8 mouse cellular contexts compared by ENCODE assay signal in genomic region chr15:3433281-3433680, GRCm38 (mm10).
DNase-seq lines count a peak whose midpoint lies in the region; ATAC-seq and TF ChIP-seq lines count a peak whose summit lies in the region.

No protein-coding gene starts in this region.

- no peak overlapping the region for H3K4me2 ChIP-seq in neural tube, embryonic 11.5 days (ENCODE audit: low read depth)
- no peak overlapping the region for H3K4me2 ChIP-seq in liver, embryonic 11.5 days
- H3K4me2 ChIP-seq in stomach, postnatal 0 days (replicated peaks; ENCODE audit: low read depth), result peak overlapping the region; percentile 26; the same call in 1 of the 2 replicates
- H3K4me2 ChIP-seq in forebrain, embryonic 14.5 days (ENCODE audit: low read length), result no peak overlapping the region

- no peak for ATAC-seq in neural tube, embryonic 11.5 days (ENCODE audit: insufficient read depth, low FRiP score, low TSS enrichment)
- ATAC-seq in liver, embryonic 11.5 days (replicated peaks; ENCODE audit: low FRiP score), result peak; percentile 62; the same call in 1 of the 2 replicates
- ATAC-seq in stomach, postnatal 0 days (ENCODE audit: low FRiP score, low TSS enrichment), result peak; percentile 76; the same call in 1 of the 2 replicates
- ATAC-seq in forebrain, embryonic 14.5 days, result no peak

- no peaks in the 10 kb centered on the region for H3K4me1 ChIP-seq in neural tube, embryonic 11.5 days (ENCODE audit: control insufficient read depth, insufficient read depth, low read length)
- no peaks in the 10 kb centered on the region for H3K4me1 ChIP-seq in liver, embryonic 11.5 days (replicated peaks; ENCODE audit: control insufficient read depth, insufficient read depth, low read length)
- no peaks in the 10 kb centered on the region; the same call in 1 of the 2 replicates for H3K4me1 ChIP-seq in stomach, postnatal 0 days (replicated peaks; ENCODE audit: control insufficient read depth, insufficient read depth)
- H3K4me1 ChIP-seq in hindbrain, embryonic 10.5 days (replicated peaks), result no peaks in the 10 kb centered on the region
- H3K4me1 ChIP-seq in forebrain, embryonic 14.5 days (ENCODE audit: control insufficient read depth, insufficient read depth, low read length), result no peaks in the 10 kb centered on the region

- no peak overlapping the region for H3K27ac ChIP-seq in neural tube, embryonic 11.5 days (ENCODE audit: low read depth, low read length)
- no peak overlapping the region; the same call in 1 of the 2 replicates for H3K27ac ChIP-seq in liver, embryonic 11.5 days (ENCODE audit: low read depth, low read length)
- peak overlapping the region; percentile 50 for H3K27ac ChIP-seq in stomach, postnatal 0 days (replicated peaks)
- no peak overlapping the region for H3K27ac ChIP-seq in hindbrain, embryonic 10.5 days
- no peak overlapping the region for H3K27ac ChIP-seq in forebrain, embryonic 14.5 days (ENCODE audit: low read depth, low read length)

- no peak for TF ChIP-seq CTCF in stomach, postnatal 0 days (IDR thresholded peaks at IDR 0.05; ENCODE audit: low read depth)

- no peak for TF ChIP-seq EP300 in stomach, postnatal 0 days (optimal IDR thresholded peaks at IDR 0.05)

- no peaks in the 10 kb centered on the region for H3K9me3 ChIP-seq in neural tube, embryonic 11.5 days (ENCODE audit: control insufficient read depth, low read length)
- no peaks in the 10 kb centered on the region for H3K9me3 ChIP-seq in liver, embryonic 11.5 days (ENCODE audit: control insufficient read depth, low read length)
- H3K9me3 ChIP-seq in stomach, postnatal 0 days (ENCODE audit: control insufficient read depth, low read length), result no peaks in the 10 kb centered on the region
- H3K9me3 ChIP-seq in hindbrain, embryonic 10.5 days, result no peaks in the 10 kb centered on the region
- no peaks in the 10 kb centered on the region for H3K9me3 ChIP-seq in forebrain, embryonic 14.5 days (replicated peaks; ENCODE audit: control insufficient read depth, low read length)

- no peak overlapping the region for H3K4me3 ChIP-seq in neural tube, embryonic 11.5 days (ENCODE audit: low read depth, low read length)
- no peak overlapping the region for H3K4me3 ChIP-seq in liver, embryonic 11.5 days (ENCODE audit: low read depth, low read length)
- no peak overlapping the region for H3K4me3 ChIP-seq in stomach, postnatal 0 days (ENCODE audit: low read depth, low read length)
- H3K4me3 ChIP-seq in hindbrain, embryonic 10.5 days, result no peak overlapping the region
- no peak overlapping the region for H3K4me3 ChIP-seq in forebrain, embryonic 14.5 days (ENCODE audit: low read depth, low read length)

- WGBS in neural tube, embryonic 11.5 days, result 64% methylated on average over 7 of the region's 7 CpGs
- WGBS in liver, embryonic 11.5 days, result 27% methylated on average over 7 of the region's 7 CpGs
- 39% methylated on average over 7 of the region's 7 CpGs for WGBS in stomach, postnatal 0 days
- WGBS in hindbrain, embryonic 10.5 days, result 74% methylated on average over 7 of the region's 7 CpGs
- 87% methylated on average over 7 of the region's 7 CpGs for WGBS in forebrain, embryonic 14.5 days

- H3K9ac ChIP-seq in neural tube, embryonic 11.5 days (ENCODE audit: low read length), result no peak overlapping the region
- H3K9ac ChIP-seq in liver, embryonic 11.5 days (ENCODE audit: low read depth, low read length), result no peak overlapping the region
- no peak overlapping the region for H3K9ac ChIP-seq in stomach, postnatal 0 days (ENCODE audit: low read length)
- H3K9ac ChIP-seq in forebrain, embryonic 14.5 days (ENCODE audit: low read length), result no peak overlapping the region

- no peaks in the 10 kb centered on the region for H3K36me3 ChIP-seq in neural tube, embryonic 11.5 days (ENCODE audit: control insufficient read depth, insufficient read depth, low read length)
- H3K36me3 ChIP-seq in liver, embryonic 11.5 days (ENCODE audit: control insufficient read depth, insufficient read depth, low read length), result no peaks in the 10 kb centered on the region
- no peaks in the 10 kb centered on the region for H3K36me3 ChIP-seq in stomach, postnatal 0 days (ENCODE audit: control insufficient read depth, insufficient read depth, low read length)
- no peaks in the 10 kb centered on the region for H3K36me3 ChIP-seq in hindbrain, embryonic 10.5 days
- H3K36me3 ChIP-seq in forebrain, embryonic 14.5 days (ENCODE audit: control insufficient read depth, insufficient read depth, low read length), result no peaks in the 10 kb centered on the region

- peak; percentile 14 for DNase-seq in neural tube, embryonic 11.5 days (ENCODE audit: low spot score)
- no peak for DNase-seq in neural tube, embryonic 10.5 days (ENCODE audit: extremely low spot score, low spot score)
- DNase-seq in heart, postnatal 4 days, result peak; percentile 72
- DNase-seq in liver, embryonic 11.5 days (ENCODE audit: low spot score), result no peak
- DNase-seq in stomach, postnatal 0 days (ENCODE audit: low spot score), result no peak
- DNase-seq in hindbrain, embryonic 10.5 days (ENCODE audit: low spot score), result no peak
- no peak for DNase-seq in cerebellum, postnatal 36 days
- no peak for DNase-seq in forebrain, embryonic 14.5 days (ENCODE audit: low spot score)

- H3K27me3 ChIP-seq in neural tube, embryonic 11.5 days (ENCODE audit: control insufficient read depth, insufficient read depth, low read length), result no peaks in the 10 kb centered on the region
- H3K27me3 ChIP-seq in liver, embryonic 11.5 days (replicated peaks; ENCODE audit: control insufficient read depth, insufficient read depth, low read length), result no peaks in the 10 kb centered on the region
- no peaks in the 10 kb centered on the region for H3K27me3 ChIP-seq in stomach, postnatal 0 days (ENCODE audit: control insufficient read depth, insufficient read depth, low read length)
- H3K27me3 ChIP-seq in hindbrain, embryonic 10.5 days (ENCODE audit: insufficient read depth, poor library complexity, severe bottlenecking), result no peaks in the 10 kb centered on the region
- no peaks in the 10 kb centered on the region for H3K27me3 ChIP-seq in forebrain, embryonic 14.5 days (replicated peaks; ENCODE audit: control insufficient read depth, insufficient read depth, low read length)

Comparison
In these comparisons a context has a peak if more than half of its experiments do, and no peak if none do; other contexts are left out.
1. DNase-seq: peak in neural tube, embryonic 11.5 days (single experiment) and heart, postnatal 4 days (single experiment); none in neural tube, embryonic 10.5 days (single experiment), liver, embryonic 11.5 days (single experiment), stomach, postnatal 0 days (single experiment), hindbrain, embryonic 10.5 days (single experiment), cerebellum, postnatal 36 days (0 of 2) and forebrain, embryonic 14.5 days (single experiment).
2. ATAC-seq: peak in liver, embryonic 11.5 days (single experiment) and stomach, postnatal 0 days (single experiment); none in neural tube, embryonic 11.5 days (single experiment) and forebrain, embryonic 14.5 days (single experiment).